19 mouse cellular contexts compared by ENCODE assay signal in the genomic region with DNA sequence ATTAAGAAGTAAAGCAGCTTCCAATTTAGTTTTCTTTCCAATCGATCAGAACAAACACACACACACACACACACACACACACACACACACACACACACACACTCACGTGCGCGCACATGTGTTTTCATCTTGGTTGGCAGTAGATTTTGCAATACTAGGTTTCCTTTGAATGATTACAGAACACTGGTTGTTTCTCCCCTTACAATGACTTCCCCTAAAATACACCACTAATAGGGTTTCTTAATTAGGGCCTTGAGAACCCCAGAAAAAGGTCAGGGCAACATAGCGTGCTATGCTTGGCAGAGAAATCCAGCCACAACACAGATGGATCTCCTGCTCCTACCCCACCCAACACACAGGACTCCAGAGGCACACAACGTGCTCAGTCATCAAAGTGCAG.
"Had no signal": no experiment of that assay in that cellular context is flagged by ENCODE, and none has a peak within 500 bp of the region (broad histone marks: within the 10 kb centered on the region; RNA-seq: fewer than 3 reads in every experiment).

No protein-coding gene starts in this region.

- H3K36me3 ChIP-seq: midbrain, embryonic 10.5 days; midbrain, embryonic 12.5 days; neural tube, embryonic 13.5 days; neural tube, embryonic 15.5 days had no signal

- H3K27me3 ChIP-seq: midbrain, embryonic 12.5 days; neural tube, embryonic 13.5 days; neural tube, embryonic 15.5 days had no signal

- DNase-seq: lung, adult 18-20 months; lung, embryonic 14.5 days; lung, postnatal 10 days; lung, postnatal 4 days; midbrain, embryonic 14.5 days; retina, postnatal 1 day; right cerebral cortex, adult 18-20 months; right cerebral cortex, postnatal 25 days; right cerebral cortex, postnatal 4 days; spleen, adult 18-20 months; thymus, adult 18-20 months; thymus, postnatal 14 days; thymus, postnatal 36 days had no signal

- H3K4me2 ChIP-seq: lung, embryonic 14.5 days; midbrain, embryonic 12.5 days; neural tube, embryonic 13.5 days; neural tube, embryonic 15.5 days had no signal

- H3K4me3 ChIP-seq: midbrain, embryonic 10.5 days; midbrain, embryonic 12.5 days; myocyte; neural tube, embryonic 13.5 days; neural tube, embryonic 15.5 days had no signal

- H3K9me3 ChIP-seq: midbrain, embryonic 10.5 days; midbrain, embryonic 12.5 days; neural tube, embryonic 13.5 days; neural tube, embryonic 15.5 days had no signal

- H3K27ac ChIP-seq: midbrain, embryonic 10.5 days; midbrain, embryonic 12.5 days; neural tube, embryonic 13.5 days; neural tube, embryonic 15.5 days had no signal

- H3K4me1 ChIP-seq: midbrain, embryonic 10.5 days; midbrain, embryonic 12.5 days; neural tube, embryonic 13.5 days; neural tube, embryonic 15.5 days had no signal

- H3K9ac ChIP-seq: lung, embryonic 14.5 days; midbrain, embryonic 12.5 days; neural tube, embryonic 13.5 days; neural tube, embryonic 15.5 days had no signal

- ATAC-seq: midbrain, embryonic 16.5 days had no signal
